Mouse (Mus musculus) neural tube, embryonic 15.5 days (tissue): Measurements from ENCODE around the gene Cmc1. TPM values are rescaled to one million over a fixed set of nuclear protein-coding genes. Genes with fewer than 3 reads are reported as not detected.
A peak's percentile ranks its signal among the peaks of the same experiment; 100 is the strongest.

Source experiments
- ATAC-seq: fragments of 200-750 bp; cut with Nextera tagmentation; 2 replicates; pipeline ENCODE4 v1.8.0; 2017; ENCODE audit warnings: mild to moderate bottlenecking, moderate TSS enrichment, moderate library complexity; ENCODE audit not compliant: low FRiP score
- H3K27ac ChIP-seq: fragments of 300-500 bp; sonication (generic); replicated peaks from 2 replicates; pipeline ENCODE4 v1.5.1; 2015; ENCODE audit warnings: mild to moderate bottlenecking, inconsistent platforms
- H3K27me3 ChIP-seq: fragments of 300-500 bp; sonication (generic); replicated peaks from 2 replicates; pipeline ENCODE4 v1.6.1; 2015; ENCODE audit warnings: inconsistent platforms
- H3K36me3 ChIP-seq: fragments of 300-500 bp; sonication (generic); 2 replicates; pipeline ENCODE4 v1.6.1; 2015; ENCODE audit warnings: inconsistent platforms
- H3K4me1 ChIP-seq: fragments of 300-500 bp; sonication (generic); 2 replicates; pipeline ENCODE4 v1.6.1; 2015; ENCODE audit warnings: inconsistent platforms
- H3K4me2 ChIP-seq: fragments of 300-500 bp; sonication (generic); 2 replicates; pipeline ENCODE4 v1.6.1; 2015; ENCODE audit warnings: inconsistent platforms, mild to moderate bottlenecking, moderate library complexity
- H3K4me3 ChIP-seq: fragments of 300-500 bp; sonication (generic); replicated peaks from 2 replicates; pipeline ENCODE4 v1.5.1; 2015; ENCODE audit warnings: mild to moderate bottlenecking, inconsistent platforms
- H3K9ac ChIP-seq: fragments of 300-500 bp; sonication (generic); replicated peaks from 2 replicates; pipeline ENCODE4 v1.6.1; 2015; ENCODE audit warnings: mild to moderate bottlenecking, inconsistent platforms
- H3K9me3 ChIP-seq: fragments of 300-500 bp; sonication (generic); replicated peaks from 2 replicates; pipeline ENCODE4 v1.6.1; 2016; ENCODE audit warnings: inconsistent platforms
- WGBS: fragments of 180-500 bp; shearing (Covaris S2); methylation state at CpG from one replicate; pipeline ENCODE4 v1.1.7; 2015; ENCODE audit warnings: mixed read lengths; 5-methylcytosine and 5-hydroxymethylcytosine counted together
- polyA plus RNA-seq: library from polyadenylated mRNA; unstranded; fragments of >200 nt; fragmentation: Nextera tagmentation; extraction: Ambion mirVana; gene quantifications from 2 replicates; pipeline ENCODE4 v1.2.1, GENCODE M21; 2015

Cmc1 gene
- polyA plus RNA-seq, 1 experiment from 2014 or later: 39.1 TPM

GRCm38 (mm10) chr9:118109697-118110359, 40.1 kb downstream of the Cmc1 start:
- Histone ChIP-seq H3K27ac (no peak overlapping the region), H3K27me3 (no peaks in the 10 kb centered on the region), H3K36me3 (no peaks in the 10 kb centered on the region), H3K4me3 (no peak overlapping the region), H3K4me1 (peaks cover 17% of the 10 kb centered on the region; the same call in 1 of the 2 replicates), H3K4me2 (no peak overlapping the region), H3K9me3 (no peaks in the 10 kb centered on the region), H3K9ac (no peak overlapping the region)
- no peak for ATAC-seq
- 62% methylated on average over 7 of the region's 7 CpGs for WGBS

GRCm38 (mm10) chr9:118108527-118109011, 41.4 kb downstream of the Cmc1 start:
- no peak for ATAC-seq
- Histone ChIP-seq H3K27ac (no peak overlapping the region), H3K9ac (no peak overlapping the region), H3K9me3 (no peaks in the 10 kb centered on the region), H3K36me3 (no peaks in the 10 kb centered on the region), H3K27me3 (no peaks in the 10 kb centered on the region), H3K4me3 (no peak overlapping the region), H3K4me2 (no peak overlapping the region), H3K4me1 (peaks cover 17% of the 10 kb centered on the region; the same call in 1 of the 2 replicates)
- WGBS: 19% methylated on average over 4 of the region's 4 CpGs

GRCm38 (mm10) chr9:118101802-118102201, 48.2 kb downstream of the Cmc1 start:
- Histone ChIP-seq H3K4me3 (no peak overlapping the region), H3K36me3 (no peaks in the 10 kb centered on the region), H3K9ac (no peak overlapping the region), H3K27ac (no peak overlapping the region), H3K9me3 (no peaks in the 10 kb centered on the region), H3K4me2 (no peak overlapping the region), H3K27me3 (no peaks in the 10 kb centered on the region), H3K4me1 (peaks cover 7% of the 10 kb centered on the region; the same call in 1 of the 2 replicates)
- no peak for ATAC-seq
- WGBS: 71% methylated on average over 2 of the region's 2 CpGs

GRCm38 (mm10) chr9:118100484-118100883, 49.5 kb downstream of the Cmc1 start:
- Histone ChIP-seq H3K9me3 (no peaks in the 10 kb centered on the region), H3K9ac (no peak overlapping the region), H3K27me3 (no peaks in the 10 kb centered on the region), H3K27ac (no peak overlapping the region), H3K4me3 (no peak overlapping the region), H3K36me3 (no peaks in the 10 kb centered on the region), H3K4me2 (no peak overlapping the region), H3K4me1 (no peaks in the 10 kb centered on the region)
- WGBS: 91% methylated on average over 2 of the region's 2 CpGs
- ATAC-seq: no peak

- Histone ChIP-seq H3K4me2 (no peak overlapping the region), H3K4me1 (no peaks in the 10 kb centered on the region), H3K27ac (no peak overlapping the region), H3K4me3 (no peak overlapping the region), H3K27me3 (no peaks in the 10 kb centered on the region), H3K9ac (no peak overlapping the region), H3K36me3 (no peaks in the 10 kb centered on the region), H3K9me3 (no peaks in the 10 kb centered on the region)
- no peak for ATAC-seq
- WGBS: 56% methylated on average over 4 of the region's 4 CpGs
Observed at GRCm38 (mm10) chr9:118099395-118099794, 50.6 kb downstream of the Cmc1 start.

GRCm38 (mm10) chr9:118083834-118084233, 66.1 kb downstream of the Cmc1 start:
- Histone ChIP-seq H3K9ac (no peak overlapping the region), H3K4me2 (no peak overlapping the region), H3K27me3 (no peaks in the 10 kb centered on the region), H3K4me1 (peaks cover 10% of the 10 kb centered on the region), H3K4me3 (no peak overlapping the region), H3K36me3 (no peaks in the 10 kb centered on the region), H3K27ac (no peak overlapping the region), H3K9me3 (no peaks in the 10 kb centered on the region)
- 48% methylated on average over 4 of the region's 4 CpGs for WGBS
- ATAC-seq: no peak

- ATAC-seq: no peak
- WGBS: 20% methylated on average over 22 of the region's 22 CpGs
- H3K27me3 ChIP-seq: no peaks in the 10 kb centered on the region
Observed at GRCm38 (mm10) chr9:118082575-118083431, 67.2 kb downstream of the Cmc1 start.

GRCm38 (mm10) chr9:118073358-118073757, 76.6 kb downstream of the Cmc1 start:
- Histone ChIP-seq H3K9ac (no peak overlapping the region), H3K36me3 (peaks cover 12% of the 10 kb centered on the region), H3K27ac (no peak overlapping the region), H3K4me3 (no peak overlapping the region), H3K9me3 (no peaks in the 10 kb centered on the region), H3K4me1 (no peaks in the 10 kb centered on the region), H3K4me2 (no peak overlapping the region), H3K27me3 (no peaks in the 10 kb centered on the region)
- 95% methylated on average over 3 of the region's 3 CpGs for whole genome bisulfite sequencing
- no peak for ATAC-seq

More at GRCm38 (mm10) chr9:118082575-118083431, 67.2 kb downstream of the Cmc1 start:
- peak overlapping the region; percentile 55 for H3K4me2 ChIP-seq
- H3K4me1 ChIP-seq: peaks cover 10% of the 10 kb centered on the region
- peak overlapping the region; percentile 18 for H3K4me3 ChIP-seq
- H3K9me3 ChIP-seq: no peaks in the 10 kb centered on the region
- peak overlapping the region; percentile 37; the same call in 1 of the 2 replicates for H3K9ac ChIP-seq
- no peak overlapping the region for H3K27ac ChIP-seq
- no peaks in the 10 kb centered on the region for H3K36me3 ChIP-seq

GRCm38 (mm10) chr9:118072101-118072500, 77.9 kb downstream of the Cmc1 start:
- Histone ChIP-seq H3K27me3 (no peaks in the 10 kb centered on the region), H3K9ac (no peak overlapping the region), H3K9me3 (no peaks in the 10 kb centered on the region), H3K4me3 (no peak overlapping the region), H3K4me1 (no peaks in the 10 kb centered on the region), H3K4me2 (no peak overlapping the region), H3K36me3 (peaks cover 21% of the 10 kb centered on the region), H3K27ac (no peak overlapping the region)
- 74% methylated on average over 5 of the region's 5 CpGs for WGBS
- no peak for ATAC-seq

GRCm38 (mm10) chr9:118071337-118071736, 78.6 kb downstream of the Cmc1 start:
- Histone ChIP-seq H3K4me2 (no peak overlapping the region), H3K4me3 (no peak overlapping the region), H3K27me3 (no peaks in the 10 kb centered on the region), H3K27ac (no peak overlapping the region), H3K9me3 (no peaks in the 10 kb centered on the region), H3K9ac (no peak overlapping the region), H3K36me3 (peaks cover 28% of the 10 kb centered on the region), H3K4me1 (no peaks in the 10 kb centered on the region)
- WGBS: 87% methylated on average over 3 of the region's 3 CpGs
- ATAC-seq: no peak

- Histone ChIP-seq H3K4me3 (no peak overlapping the region), H3K9ac (no peak overlapping the region), H3K27ac (no peak overlapping the region), H3K9me3 (no peaks in the 10 kb centered on the region), H3K27me3 (no peaks in the 10 kb centered on the region), H3K36me3 (peaks cover 28% of the 10 kb centered on the region), H3K4me1 (no peaks in the 10 kb centered on the region), H3K4me2 (no peak overlapping the region)
- no peak for ATAC-seq
- WGBS: 95% methylated on average over 6 of the region's 6 CpGs
Observed at GRCm38 (mm10) chr9:118070442-118070841, 79.5 kb downstream of the Cmc1 start.

GRCm38 (mm10) chr9:118059101-118059500, 90.9 kb downstream of the Cmc1 start:
- Histone ChIP-seq H3K4me3 (no peak overlapping the region), H3K36me3 (peaks cover 30% of the 10 kb centered on the region)
- WGBS: 87% methylated on average over 3 of the region's 3 CpGs

More at GRCm38 (mm10) chr9:118059101-118059500, 90.9 kb downstream of the Cmc1 start:
- no peak overlapping the region for H3K4me2 ChIP-seq
- H3K27me3 ChIP-seq: no peaks in the 10 kb centered on the region
- no peak for ATAC-seq
- H3K9me3 ChIP-seq: no peaks in the 10 kb centered on the region
- H3K9ac ChIP-seq: no peak overlapping the region
- H3K4me1 ChIP-seq: no peaks in the 10 kb centered on the region
- no peak overlapping the region for H3K27ac ChIP-seq
